Mouse (Mus musculus) midbrain, postnatal 0 days (tissue): ENCODE results near the gene Nutf2. TPM values are rescaled to one million over a fixed set of nuclear protein-coding genes. Genes with fewer than 3 reads are reported as not detected.

ENCODE experiments used
- ATAC-seq: fragments of 200-750 bp; cut with Nextera tagmentation; 2 replicates; pipeline ENCODE4 v1.8.0; 2017; ENCODE audit warnings: moderate number of reproducible peaks, mild to moderate bottlenecking, moderate TSS enrichment, moderate library complexity; ENCODE audit not compliant: low FRiP score
- DNase-seq: peaks from one replicate; pipeline ENCODE4 v3.0.0-alpha.2; 2015; ENCODE audit warnings: low spot score
- H3K27ac ChIP-seq: fragments of 300-500 bp; sonication (generic); 2 replicates; pipeline ENCODE4 v1.5.1; 2014; ENCODE audit warnings: low read depth, mild to moderate bottlenecking, low read length, mixed read lengths
- H3K27me3 ChIP-seq: fragments of 300-500 bp; sonication (generic); 2 replicates; pipeline ENCODE4 v1.6.1; 2014; ENCODE audit warnings: low read length, control low read depth, mixed read lengths; ENCODE audit not compliant: insufficient read depth
- H3K36me3 ChIP-seq: fragments of 300-500 bp; sonication (generic); 2 replicates; pipeline ENCODE4 v1.6.1; 2014; ENCODE audit warnings: low read length, control low read depth, mixed read lengths; ENCODE audit not compliant: insufficient read depth
- H3K4me1 ChIP-seq: fragments of 300-500 bp; sonication (generic); 2 replicates; pipeline ENCODE4 v1.6.1; 2014; ENCODE audit warnings: mild to moderate bottlenecking, control low read depth, antibody characterized with exemption, low read length, mixed read lengths; ENCODE audit not compliant: insufficient read depth
- H3K4me2 ChIP-seq: fragments of 300-500 bp; sonication (generic); 2 replicates; pipeline ENCODE4 v1.6.1; 2014; ENCODE audit warnings: low read depth, mild to moderate bottlenecking, low read length, mixed read lengths; ENCODE audit not compliant: poor library complexity, severe bottlenecking
- H3K4me3 ChIP-seq: fragments of 300-500 bp; sonication (generic); 2 replicates; pipeline ENCODE4 v1.5.1; 2014; ENCODE audit warnings: low read depth, mild to moderate bottlenecking, low read length, moderate library complexity
- H3K9ac ChIP-seq: fragments of 300-500 bp; sonication (generic); replicated peaks from 2 replicates; pipeline ENCODE4 v1.6.1; 2014; ENCODE audit warnings: mild to moderate bottlenecking, low read length, moderate library complexity, mixed read lengths; ENCODE audit not compliant: poor library complexity, severe bottlenecking
- H3K9me3 ChIP-seq: fragments of 300-500 bp; sonication (generic); 2 replicates; pipeline ENCODE4 v1.6.1; 2016; ENCODE audit warnings: low read length, control low read depth
- CTCF ChIP-seq: IDR thresholded peaks from 2 replicates; pipeline ENCODE4 v1.5.1; 2016; ENCODE audit warnings: antibody characterized with exemption, mild to moderate bottlenecking
- WGBS: fragments of 180-500 bp; shearing (Covaris S2); extraction: QIAGEN DNeasy Blood & Tissue Kit; methylation state at CpG from one replicate; pipeline ENCODE4 v1.1.7; 2014; 5-methylcytosine and 5-hydroxymethylcytosine counted together
- polyA plus RNA-seq: library from polyadenylated mRNA; unstranded; fragments of >200 nt; fragmentation: Nextera tagmentation; extraction: Ambion mirVana; gene quantifications from 2 replicates; pipeline ENCODE4 v1.2.1, GENCODE M21; 2015
- total RNA-seq: library from RNA; depleted of rRNA; stranded (reverse); fragments of >200 nt; gene quantifications from 2 replicates; pipeline ENCODE4 v1.2.3, GENCODE M21; 2014; rRNA removed

Nutf2 gene
- 60.7 and 65.2 TPM in 2 replicates for total RNA-seq
- polyA plus RNA-seq, result 109 and 137 TPM in 2 replicates

- WGBS, result under 1% methylated on average over 44 of the region's 59 CpGs
- peak; percentile 5; the same call in 1 of the 2 replicates for TF ChIP-seq CTCF
- Histone ChIP-seq H3K4me3 (peak within 1 kb of the TSS; percentile 59), H3K9ac (peak within 1 kb of the TSS; percentile 93), H3K27ac (peak within 1 kb of the TSS; percentile 86), H3K36me3 (no peaks in the 10 kb centered on the region), H3K9me3 (no peaks in the 10 kb centered on the region), H3K4me1 (peaks cover 23% of the 10 kb centered on the region), H3K4me2 (peak within 1 kb of the TSS; percentile 91), H3K27me3 (no peaks in the 10 kb centered on the region)
- ATAC-seq (peak; percentile 96), DNase-seq (peak; percentile 99)
Measured at GRCm38 (mm10) chr8:105860143-105860981, at the start of gene Nutf2. Gene Nutf2 (plus strand): TSS chr8:105860580.

- Histone ChIP-seq H3K4me1 (no peaks in the 10 kb centered on the region), H3K27ac (no peak overlapping the region), H3K4me3 (no peak overlapping the region), H3K9ac (no peak overlapping the region), H3K36me3 (no peaks in the 10 kb centered on the region), H3K9me3 (no peaks in the 10 kb centered on the region), H3K27me3 (no peaks in the 10 kb centered on the region), H3K4me2 (no peak overlapping the region)
- no peak for ATAC-seq
- no peak for DNase-seq
- WGBS, result 81% methylated on average over 10 of the region's 10 CpGs
- no peak for TF ChIP-seq CTCF
Measured at GRCm38 (mm10) chr8:105811061-105811460, 49.3 kb upstream of the Nutf2 start.

GRCm38 (mm10) chr8:105811543-105811942 lies 48.8 kb upstream of the Nutf2 start:
- Histone ChIP-seq H3K4me1 (no peaks in the 10 kb centered on the region), H3K27ac (no peak overlapping the region), H3K4me3 (no peak overlapping the region), H3K9ac (no peak overlapping the region), H3K36me3 (no peaks in the 10 kb centered on the region), H3K9me3 (no peaks in the 10 kb centered on the region), H3K27me3 (no peaks in the 10 kb centered on the region), H3K4me2 (no peak overlapping the region)
- ATAC-seq (no peak), DNase-seq (no peak)
- no peak for TF ChIP-seq CTCF
- WGBS, result 71% methylated on average over 3 of the region's 3 CpGs

- H3K4me1 ChIP-seq, result no peaks in the 10 kb centered on the region
- TF ChIP-seq CTCF, result no peak
Measured at GRCm38 (mm10) chr8:105812511-105812910, 47.9 kb upstream of the Nutf2 start.

GRCm38 (mm10) chr8:105813241-105813640 lies 47.1 kb upstream of the Nutf2 start:
- Histone ChIP-seq H3K9me3 (no peaks in the 10 kb centered on the region), H3K4me2 (no peak overlapping the region), H3K27ac (no peak overlapping the region), H3K27me3 (no peaks in the 10 kb centered on the region), H3K4me1 (no peaks in the 10 kb centered on the region), H3K4me3 (no peak overlapping the region), H3K9ac (no peak overlapping the region), H3K36me3 (no peaks in the 10 kb centered on the region)
- DNase-seq (no peak), ATAC-seq (no peak)
- WGBS, result 94% methylated on average over 6 of the region's 6 CpGs
- TF ChIP-seq CTCF, result no peak

More at GRCm38 (mm10) chr8:105812511-105812910, 47.9 kb upstream of the Nutf2 start:
- H3K4me3 ChIP-seq, result no peak overlapping the region
- no peaks in the 10 kb centered on the region for H3K9me3 ChIP-seq
- no peak for DNase-seq
- H3K27me3 ChIP-seq, result no peaks in the 10 kb centered on the region
- WGBS, result 92% methylated on average over 5 of the region's 5 CpGs
- no peak for ATAC-seq
- no peak overlapping the region for H3K9ac ChIP-seq
- H3K27ac ChIP-seq, result no peak overlapping the region
- H3K36me3 ChIP-seq, result no peaks in the 10 kb centered on the region
- no peak overlapping the region for H3K4me2 ChIP-seq

GRCm38 (mm10) chr8:105819659-105820058 lies 40.7 kb upstream of the Nutf2 start:
- Histone ChIP-seq H3K9me3 (no peaks in the 10 kb centered on the region), H3K4me2 (no peak overlapping the region), H3K36me3 (peaks cover 17% of the 10 kb centered on the region), H3K4me3 (no peak overlapping the region), H3K4me1 (no peaks in the 10 kb centered on the region), H3K9ac (no peak overlapping the region), H3K27ac (no peak overlapping the region), H3K27me3 (no peaks in the 10 kb centered on the region)
- TF ChIP-seq CTCF, result no peak
- ATAC-seq (no peak), DNase-seq (no peak)
- WGBS, result 90% methylated on average over 3 of the region's 3 CpGs
